Mouse (Mus musculus) cerebellum, adult 18-20 months (tissue): ENCODE measurements around the gene Gm10570.
A peak's percentile ranks its signal among the peaks of the same experiment; 100 is the strongest.

ENCODE experiments used
- DNase-seq, 2 experiments: peaks; one replicate each; pipeline ENCODE4 v3.0.0; 2021

Gm10570 gene

GRCm38 (mm10) chr4:130308231-130309081 is at the start of gene Gm10570, which contains the start of gene Fabp3:
Gene Gm10570 (minus strand): TSS chr4:130308674.
Gene Fabp3 (plus strand): TSS chr4:130308595.
- DNase-seq, result peak; percentile 75 to 82

DNA sequence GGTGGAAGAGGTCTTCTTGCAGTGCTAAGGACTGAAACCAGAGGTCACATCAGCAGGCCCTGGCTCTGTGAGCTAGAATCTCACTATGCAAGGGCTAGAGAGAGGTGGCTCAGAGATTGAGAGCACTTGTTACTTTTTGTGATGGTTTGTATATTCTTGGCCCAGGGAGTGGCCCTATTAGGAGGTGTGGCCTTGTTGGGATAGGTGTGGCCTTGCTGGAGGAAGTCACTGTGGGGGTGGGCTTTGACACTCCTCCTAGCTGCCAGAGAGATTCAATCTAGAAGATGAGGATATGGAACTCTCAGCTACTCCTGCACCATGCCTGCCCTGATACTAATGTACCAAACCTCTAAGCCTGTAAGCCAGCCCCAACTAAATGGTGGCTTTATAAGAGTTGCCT is 49.5 kb upstream of the Gm10570 start:
- no peak for DNase-seq

DNA sequence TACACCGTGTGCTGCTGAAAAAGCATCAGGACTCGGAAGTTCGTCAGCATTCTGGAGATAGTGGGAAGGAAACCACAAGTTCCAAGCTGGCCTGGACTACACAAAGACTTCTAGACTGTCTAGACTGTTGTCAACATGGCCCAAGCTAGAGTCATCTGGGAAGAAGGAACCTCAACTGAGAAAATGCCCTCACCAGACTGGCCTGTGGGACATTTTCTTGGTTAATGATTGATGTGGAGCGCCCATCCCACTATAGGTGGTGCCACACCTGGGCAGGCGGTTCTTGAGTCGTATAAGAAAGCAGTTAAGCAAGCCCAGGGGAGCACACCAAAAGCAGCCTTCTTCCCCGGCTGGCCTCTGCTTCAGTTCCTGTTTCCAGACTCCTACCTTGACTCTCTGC is 44.1 kb upstream of the Gm10570 start:
- DNase-seq, result no peak

- no peak for DNase-seq
These were observed 42.4 kb upstream of the Gm10570 start for GRCm38 (mm10) chr4:130350690-130351422.

- no peak for DNase-seq
These were observed 41.2 kb upstream of the Gm10570 start for GRCm38 (mm10) chr4:130349666-130350065.

DNA sequence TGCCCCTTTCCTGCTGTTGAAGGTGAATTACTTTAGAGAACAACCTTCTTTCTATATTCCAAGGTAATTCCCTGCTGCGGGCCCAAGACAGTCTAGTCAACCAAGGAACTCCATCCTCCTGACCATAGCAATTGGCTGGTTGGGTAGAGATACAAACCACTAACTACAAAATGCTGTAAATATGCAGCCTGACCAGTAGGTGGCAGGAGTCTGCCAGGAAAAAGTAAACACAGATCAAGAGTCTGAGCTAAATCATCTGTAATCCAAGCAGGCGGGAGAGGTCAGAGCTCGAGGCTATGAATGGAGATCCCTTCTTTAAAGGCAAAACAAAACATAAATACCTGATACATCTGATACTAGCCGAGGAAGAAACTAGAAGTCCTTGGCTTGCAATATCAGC is 33.2 kb upstream of the Gm10570 start:
- peak; percentile 66 to 78 for DNase-seq

- no peak for DNase-seq
These were observed 27.4 kb upstream of the Gm10570 start for GRCm38 (mm10) chr4:130335867-130336266.

DNA sequence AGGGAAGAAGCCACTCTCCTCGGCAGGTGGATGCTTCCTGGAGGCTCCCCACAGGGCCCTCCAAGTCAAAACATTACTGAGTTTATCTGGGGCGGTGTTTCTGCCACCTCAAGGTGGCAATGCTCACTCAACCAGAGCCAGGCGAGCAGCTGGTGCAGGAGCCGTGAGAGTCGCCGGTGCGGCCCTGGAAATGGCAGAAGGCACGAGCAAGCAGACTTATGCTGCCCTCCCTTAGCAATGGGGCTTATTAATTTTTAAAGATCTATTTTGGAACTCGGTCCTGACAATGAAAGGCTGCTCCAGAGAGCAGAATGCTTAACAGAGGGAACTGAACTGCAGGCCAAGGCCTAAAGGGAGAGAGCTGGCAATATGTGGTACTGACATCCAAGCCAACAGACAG is 18.9 kb upstream of the Gm10570 start:
- DNase-seq, result peak; percentile 70 to 80

DNA sequence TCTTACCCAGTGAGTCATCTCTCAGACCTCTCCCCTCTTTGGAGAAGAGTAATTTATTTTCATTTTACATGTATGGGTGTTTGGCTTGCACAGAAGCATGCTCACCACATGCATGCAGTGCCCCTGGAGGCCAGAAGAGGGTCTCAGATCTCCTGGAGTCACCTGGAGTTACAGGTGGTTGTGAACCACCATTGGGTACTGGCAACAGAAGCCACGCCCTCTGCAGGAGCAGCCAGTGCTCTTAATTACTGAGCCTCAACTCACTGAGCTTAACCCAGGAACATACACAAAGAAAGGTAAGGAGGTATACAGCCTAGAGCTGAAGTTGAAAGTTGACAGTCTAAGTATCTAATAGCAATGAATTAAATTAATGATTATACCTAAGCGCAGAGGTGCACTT is 17.0 kb upstream of the Gm10570 start:
- no peak for DNase-seq

GRCm38 (mm10) chr4:130323607-130324006 is 15.1 kb upstream of the Gm10570 start:
- no peak for DNase-seq

- DNase-seq, result no peak
These were observed 14.7 kb upstream of the Gm10570 start for GRCm38 (mm10) chr4:130323165-130323564.

DNA sequence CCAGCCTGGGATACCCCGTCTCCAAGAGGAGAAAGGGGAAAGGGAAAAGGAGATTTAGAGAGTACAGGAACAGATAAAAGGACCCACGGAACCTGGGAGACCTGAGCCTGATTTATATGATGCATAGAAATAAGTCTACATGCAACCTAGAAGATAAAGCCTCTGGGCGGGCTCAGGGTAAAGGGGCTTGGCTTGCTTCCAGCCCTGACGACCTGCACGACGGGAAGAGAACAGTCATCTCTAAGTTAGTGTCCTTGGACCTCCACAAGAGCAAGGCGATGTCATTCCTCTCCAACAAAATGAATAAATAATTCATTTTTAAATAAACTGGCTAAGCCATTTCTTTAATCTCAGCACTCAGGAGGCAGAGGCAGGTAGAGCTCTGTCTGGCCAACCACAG is 14.1 kb upstream of the Gm10570 start:
- DNase-seq, result no peak

DNA sequence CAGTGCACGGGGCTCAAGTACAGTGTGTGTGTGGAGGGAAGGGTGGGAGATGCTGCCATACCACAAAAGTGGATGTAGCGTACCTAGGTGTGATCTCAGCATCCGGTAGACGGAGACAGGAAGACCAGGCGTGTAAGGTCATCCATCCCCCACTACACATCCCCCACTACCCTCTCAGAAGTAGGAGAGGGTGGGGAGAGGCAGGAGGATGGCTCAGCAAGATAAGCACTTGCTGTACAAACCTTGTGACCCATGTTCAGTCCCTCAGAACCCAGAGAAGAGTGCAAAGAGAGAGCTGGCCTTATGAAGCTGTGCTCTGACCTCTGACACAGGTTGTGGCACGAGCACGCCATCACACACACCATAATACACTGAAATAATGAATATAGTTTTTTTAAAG is 13.2 kb upstream of the Gm10570 start:
- no peak for DNase-seq

GRCm38 (mm10) chr4:130319564-130319963 is 11.1 kb upstream of the Gm10570 start:
- no peak for DNase-seq

DNA sequence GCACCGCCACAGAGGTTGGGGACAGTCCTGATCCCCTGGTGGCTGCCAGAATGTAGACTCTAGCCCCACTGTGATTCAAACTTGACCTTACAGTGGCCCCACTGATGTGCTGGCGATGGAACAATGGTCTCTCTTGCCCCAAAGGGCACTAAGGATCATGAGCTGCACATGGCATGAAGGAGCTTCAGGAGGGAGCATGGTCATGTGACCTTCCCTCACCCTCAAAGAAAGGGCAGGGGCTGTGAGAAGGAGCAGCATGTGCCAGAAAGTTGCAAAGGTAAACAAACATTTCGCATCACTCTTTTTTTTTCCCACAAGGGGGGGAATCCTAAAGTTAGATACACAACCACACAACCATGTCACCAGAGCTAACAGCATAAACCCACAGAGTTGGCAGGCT is 9.6 kb upstream of the Gm10570 start:
- DNase-seq, result no peak

DNA sequence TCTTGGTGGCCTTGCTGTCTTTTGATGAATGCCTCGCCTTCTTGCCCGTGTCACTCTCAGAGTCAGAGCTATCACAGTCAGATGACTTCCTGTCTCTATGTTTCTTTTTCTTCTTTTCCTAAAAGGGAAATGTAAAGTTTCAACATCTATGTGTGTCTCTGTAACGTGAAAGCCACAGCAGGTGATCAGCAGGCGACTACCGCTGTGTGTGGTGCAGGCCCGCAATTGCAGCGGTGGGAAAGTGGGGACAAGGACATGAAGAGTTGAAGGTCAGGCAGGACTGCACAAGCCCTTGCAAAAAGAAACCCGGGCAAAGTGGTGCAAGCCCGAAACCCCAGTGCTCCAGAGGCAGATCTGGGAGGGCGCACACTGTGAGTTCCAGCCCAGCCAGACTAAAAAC is 8.2 kb upstream of the Gm10570 start:
- DNase-seq, result no peak

DNA sequence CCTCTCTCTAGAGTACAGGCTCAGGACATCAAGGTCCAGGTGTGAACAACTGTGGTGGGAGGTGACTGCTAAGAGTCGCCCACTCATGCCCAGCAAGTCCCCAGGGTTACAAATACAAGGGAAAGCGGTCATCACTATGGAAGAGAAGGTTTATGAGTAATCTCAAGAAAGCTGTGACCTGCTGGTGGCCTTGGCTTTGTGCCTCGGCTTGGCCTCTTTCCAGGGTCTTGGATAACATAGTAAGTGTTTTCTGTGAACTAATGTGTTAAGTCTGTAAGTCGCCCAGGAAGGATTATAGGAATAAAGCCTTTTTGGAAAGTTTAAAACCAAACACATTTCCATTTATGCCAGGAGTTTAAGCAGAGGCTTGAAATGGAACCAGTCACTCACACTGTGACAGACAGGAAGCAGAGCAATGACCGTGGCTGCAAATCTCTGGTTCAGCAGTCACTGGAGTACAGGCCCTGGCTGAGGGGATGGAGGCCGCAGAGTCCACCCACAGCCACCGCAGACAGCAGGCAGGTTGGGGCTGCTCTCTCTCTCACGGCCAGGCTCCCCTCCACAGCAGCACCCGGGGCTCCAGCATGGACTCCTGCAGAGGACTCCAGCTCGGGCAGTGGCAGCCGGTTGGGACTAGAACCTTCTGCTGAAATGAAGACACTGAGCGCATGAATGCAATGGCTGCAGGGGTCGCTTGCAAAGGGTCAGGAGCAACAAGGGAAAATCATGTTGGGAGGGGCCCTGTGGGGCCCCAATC is 7.5 kb upstream of the Gm10570 start:
- DNase-seq, result peak; percentile 49 to 50

DNA sequence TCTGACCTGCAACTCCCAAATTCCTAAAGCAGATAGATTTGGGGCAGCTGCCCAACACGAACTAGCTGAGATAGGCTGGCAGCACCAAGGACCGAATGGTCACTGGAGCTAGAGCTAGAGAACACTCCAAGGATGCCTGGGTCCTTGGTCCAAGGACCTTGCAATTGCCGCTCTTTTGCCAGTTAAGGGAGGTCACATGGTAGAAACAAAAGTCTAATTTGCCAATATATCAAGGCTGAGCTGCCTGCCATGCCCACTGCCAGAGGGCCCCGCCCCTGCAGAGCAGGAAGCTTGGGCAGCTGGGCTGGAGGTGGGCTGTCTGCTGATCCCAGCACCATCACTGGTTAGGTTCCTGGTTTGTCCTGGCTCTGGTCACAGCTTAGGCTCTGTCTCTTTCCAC is 5.1 kb upstream of the Gm10570 start:
- DNase-seq, result no peak

GRCm38 (mm10) chr4:130312526-130312925 is 4.1 kb upstream of the Gm10570 start:
- DNase-seq, result no peak

- peak in 1 of 2 experiments; percentile 47 for DNase-seq
These were observed 780 bp upstream of the Gm10570 start for GRCm38 (mm10) chr4:130309254-130309653.

GRCm38 (mm10) chr4:130307851-130308230 is 633 bp downstream of the Gm10570 start:
- peak; percentile 68 to 74 for DNase-seq

GRCm38 (mm10) chr4:130306796-130307630 is 1.5 kb downstream of the Gm10570 start:
- peak; percentile 28 to 39 for DNase-seq
